ENCODE assay signal across 29 mouse cellular contexts in the genomic region with DNA sequence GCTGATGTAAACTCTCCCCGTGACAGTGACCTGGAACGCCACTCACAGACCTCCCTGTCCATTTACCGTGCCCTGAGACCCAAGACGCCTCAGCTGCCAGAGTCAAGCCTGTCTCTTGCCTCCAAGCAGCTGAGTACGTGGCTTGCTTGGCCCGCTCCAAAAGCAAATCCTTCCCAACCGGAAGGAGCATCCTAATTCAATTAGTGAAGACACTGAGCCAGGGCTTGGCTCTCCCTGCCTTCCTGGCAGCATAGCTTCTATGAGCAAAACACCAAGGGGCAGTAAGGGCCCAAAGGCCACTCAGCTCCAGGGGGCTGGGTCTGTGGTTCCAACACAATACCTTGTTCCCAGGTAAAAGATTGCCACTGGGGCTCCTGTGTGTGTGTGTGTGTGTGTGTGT. TPM values are rescaled to one million over a fixed set of nuclear protein-coding genes. Genes with fewer than 3 reads are reported as not detected.
DNase-seq lines count a peak whose midpoint lies in the region; ATAC-seq and TF ChIP-seq lines count a peak whose summit lies in the region.
"Had no signal": no experiment of that assay in that cellular context is flagged by ENCODE, and none has a peak within 500 bp of the region (broad histone marks: within the 10 kb centered on the region; RNA-seq: fewer than 3 reads in every experiment).

No protein-coding gene starts in this region.

- ATAC-seq in embryonic facial prominence, embryonic 14.5 days (ENCODE audit: low read depth): no peak
- ATAC-seq in megakaryocyte-erythroid progenitor cell, adult 5-6 weeks (replicated peaks; ENCODE audit: low FRiP score, low TSS enrichment, poor library complexity, severe bottlenecking): no peak
- ATAC-seq: forebrain, embryonic 16.5 days; lung, postnatal 0 days had no signal

- intact Hi-C loops in gastrocnemius, adult 2 months (cut with DNase I): no loop called here

- peak overlapping the region; percentile 46 for H3K27ac ChIP-seq in gastrocnemius, adult 2 months
- H3K27ac ChIP-seq in thymus, adult 2 months (ENCODE audit: control insufficient read depth, insufficient read depth, low read length): peak overlapping the region; percentile 83
- H3K27ac ChIP-seq in embryonic facial prominence, embryonic 14.5 days (replicated peaks; ENCODE audit: low read depth, low read length): no peak overlapping the region
- H3K27ac ChIP-seq: heart, embryonic 13.5 days; hindbrain, embryonic 15.5 days; kidney, embryonic 15.5 days; left cerebral cortex, adult 2 months; limb, embryonic 15.5 days; liver, embryonic 13.5 days had no signal

- no peaks in the 10 kb centered on the region for H3K9me3 ChIP-seq in embryonic facial prominence, embryonic 14.5 days (ENCODE audit: control insufficient read depth, low read length)
- H3K9me3 ChIP-seq: heart, embryonic 13.5 days; hindbrain, embryonic 15.5 days; limb, embryonic 15.5 days had no signal

- H3K4me2 ChIP-seq in embryonic facial prominence, embryonic 14.5 days (ENCODE audit: low read depth, low read length): no peak overlapping the region
- H3K4me2 ChIP-seq: heart, embryonic 13.5 days; hindbrain, embryonic 15.5 days; kidney, embryonic 15.5 days; limb, embryonic 15.5 days; liver, embryonic 13.5 days had no signal

- no peak overlapping the region for H3K4me3 ChIP-seq in gastrocnemius, adult 2 months
- H3K4me3 ChIP-seq in thymus, adult 2 months (ENCODE audit: control insufficient read depth, insufficient read depth, low read length): no peak overlapping the region
- no peak overlapping the region for H3K4me3 ChIP-seq in embryonic facial prominence, embryonic 14.5 days (ENCODE audit: low read depth, low read length)
- H3K4me3 ChIP-seq: heart, embryonic 13.5 days; hindbrain, embryonic 15.5 days; kidney, embryonic 15.5 days; left cerebral cortex, adult 2 months; limb, embryonic 15.5 days; liver, embryonic 13.5 days; megakaryocyte, embryonic 14.5 days had no signal

- no peaks in the 10 kb centered on the region for H3K36me3 ChIP-seq in thymus, adult 2 months (ENCODE audit: control insufficient read depth, insufficient read depth, low read length)
- H3K36me3 ChIP-seq in embryonic facial prominence, embryonic 14.5 days (ENCODE audit: control insufficient read depth, insufficient read depth, low read length): no peaks in the 10 kb centered on the region
- H3K36me3 ChIP-seq: heart, embryonic 13.5 days; hindbrain, embryonic 15.5 days; kidney, embryonic 15.5 days; limb, embryonic 15.5 days; liver, embryonic 13.5 days had no signal

- peak; percentile 38 for DNase-seq in gastrocnemius, adult 2 months
- DNase-seq in gastrocnemius, postnatal 4 days (ENCODE audit: low spot score in 2 of 2): no peak
- DNase-seq in thymus, adult 2 months: no peak
- no peak for DNase-seq in thymus, postnatal 25 days
- DNase-seq in embryonic facial prominence, embryonic 14.5 days (ENCODE audit: low spot score): peak; percentile 55
- DNase-seq in layer of hippocampus, postnatal 25 days (ENCODE audit: extremely low spot score in 1 of 2, low spot score in 1 of 2): no peak
- DNase-seq: adrenal gland, postnatal 10 days; B cell, adult 2 months; cerebellum, adult 11 months; cerebellum, adult 9-11 months; kidney, adult 18-20 months; liver, embryonic 13.5 days; lung, adult 18-20 months; lung, postnatal 4 days; midbrain, embryonic 14.5 days had no signal

- H3K9ac ChIP-seq in embryonic facial prominence, embryonic 14.5 days (ENCODE audit: low read depth, low read length): no peak overlapping the region
- H3K9ac ChIP-seq: heart, embryonic 13.5 days; hindbrain, embryonic 15.5 days; kidney, embryonic 15.5 days; limb, embryonic 15.5 days; liver, embryonic 13.5 days had no signal

- no peaks in the 10 kb centered on the region for H3K27me3 ChIP-seq in thymus, adult 2 months (ENCODE audit: control insufficient read depth, insufficient read depth, low read length)
- no peaks in the 10 kb centered on the region for H3K27me3 ChIP-seq in embryonic facial prominence, embryonic 14.5 days (replicated peaks; ENCODE audit: control insufficient read depth, insufficient read depth, low read length)
- H3K27me3 ChIP-seq: heart, embryonic 13.5 days; hindbrain, embryonic 15.5 days; kidney, embryonic 15.5 days; limb, embryonic 15.5 days; liver, embryonic 13.5 days had no signal

- H3K4me1 ChIP-seq in thymus, adult 2 months (replicated peaks; ENCODE audit: control insufficient read depth, insufficient read depth, low read length): peaks cover 41% of the 10 kb centered on the region
- H3K4me1 ChIP-seq in embryonic facial prominence, embryonic 14.5 days (ENCODE audit: control insufficient read depth, insufficient read depth, low read length): peaks cover 26% of the 10 kb centered on the region

- no peak for TF ChIP-seq CTCF in gastrocnemius, adult 2 months (IDR thresholded peaks at IDR 0.05)
- no peak for TF ChIP-seq CTCF in thymus, adult 2 months (IDR thresholded peaks at IDR 0.05; ENCODE audit: borderline replicate concordance, control insufficient read depth, extremely low read depth, insufficient read depth, low read length, poor library complexity)

- TF ChIP-seq POLR2A in thymus, adult 2 months (IDR thresholded peaks at IDR 0.05; ENCODE audit: control insufficient read depth, extremely low read depth, insufficient read depth, low read length, poor library complexity): no peak

- WGBS in thymus, adult 2 months: 87% methylated on average over 7 of the region's 7 CpGs
- WGBS in embryonic facial prominence, embryonic 14.5 days: 34% methylated on average over 7 of the region's 7 CpGs

RNA-seq across cellular contexts. Expression of a gene that starts 2.8 kb away (rescaled TPM):
- not detected for total RNA-seq in gastrocnemius, adult 2 months (2021)
- not detected for total RNA-seq in gastrocnemius, postnatal 4 days (2021)
- polyA plus RNA-seq in thymus, adult 2 months (2012; rRNA removed): 101 and 126 TPM in 2 replicates
- 1.8 and 3.1 TPM in 2 replicates for polyA plus RNA-seq in embryonic facial prominence, embryonic 14.5 days (2014; fragmentation: Nextera tagmentation; extraction: Ambion mirVana)
- 2.1 and 2.6 TPM in 2 replicates for total RNA-seq in megakaryocyte-erythroid progenitor cell, adult 5-6 weeks (2014; fragmentation: Nextera tagmentation)
- total RNA-seq in megakaryocyte-erythroid progenitor cell, adult 5-6 weeks (2017): 0.53 TPM in 1 of 2 replicates, not detected in the other
- not detected for total RNA-seq in layer of hippocampus, postnatal 25 days (2021)
- total RNA-seq: adrenal gland, postnatal 10 days; heart, adult 8-10 months; heart, postnatal 10 days; layer of hippocampus, adult 18-20 months had no signal
- polyA plus RNA-seq: intestine, embryonic 14.5 days; lung, postnatal 0 days had no signal

RNA-seq across cellular contexts. Expression of a gene that starts 25.2 kb away (rescaled TPM):
- 10 to 100 TPM; 12.4 to 14.4 TPM for total RNA-seq in gastrocnemius, adult 2 months (2021)
- 10 to 100 TPM; 41.8 to 44.4 TPM for total RNA-seq in gastrocnemius, postnatal 4 days (2021)
- 111 and 122 TPM in 2 replicates for polyA plus RNA-seq in thymus, adult 2 months (2012; rRNA removed)
- polyA plus RNA-seq in embryonic facial prominence, embryonic 14.5 days (2014; fragmentation: Nextera tagmentation; extraction: Ambion mirVana): 110 and 120 TPM in 2 replicates
- total RNA-seq in megakaryocyte-erythroid progenitor cell, adult 5-6 weeks (2014; fragmentation: Nextera tagmentation): 142 and 149 TPM in 2 replicates
- total RNA-seq in megakaryocyte-erythroid progenitor cell, adult 5-6 weeks (2017): 79.4 and 102 TPM in 2 replicates
- total RNA-seq in layer of hippocampus, postnatal 25 days (2021): 10 to 100 TPM; 74.5 to 88.6 TPM

RNA-seq across cellular contexts. Expression of a gene that starts 34.6 kb away (rescaled TPM):
- under 1 TPM; 0.23 to 0.45 TPM for total RNA-seq in gastrocnemius, adult 2 months (2021)
- 1 to 10 TPM; 3.7 to 3.8 TPM for total RNA-seq in gastrocnemius, postnatal 4 days (2021)
- 25.3 and 26.5 TPM in 2 replicates for polyA plus RNA-seq in thymus, adult 2 months (2012; rRNA removed)
- polyA plus RNA-seq in embryonic facial prominence, embryonic 14.5 days (2014; fragmentation: Nextera tagmentation; extraction: Ambion mirVana): 25.6 and 26.6 TPM in 2 replicates
- not detected in 2 replicates for total RNA-seq in megakaryocyte-erythroid progenitor cell, adult 5-6 weeks (2014; fragmentation: Nextera tagmentation)
- not detected in 2 replicates for total RNA-seq in megakaryocyte-erythroid progenitor cell, adult 5-6 weeks (2017)
- total RNA-seq in layer of hippocampus, postnatal 25 days (2021): 1 to 10 TPM; 4.2 to 4.4 TPM
- total RNA-seq: neutrophil, adult 5-6 weeks had no signal

RNA-seq across cellular contexts. Expression of a gene that starts 45.6 kb away (rescaled TPM):
- 100 to 1,000 TPM; 181 to 246 TPM for total RNA-seq in gastrocnemius, adult 2 months (2021)
- total RNA-seq in gastrocnemius, postnatal 4 days (2021): 100 to 1,000 TPM; 114 to 119 TPM
- polyA plus RNA-seq in thymus, adult 2 months (2012; rRNA removed): 1,267 and 1,290 TPM in 2 replicates
- polyA plus RNA-seq in embryonic facial prominence, embryonic 14.5 days (2014; fragmentation: Nextera tagmentation; extraction: Ambion mirVana): 40.4 and 48.1 TPM in 2 replicates
- total RNA-seq in megakaryocyte-erythroid progenitor cell, adult 5-6 weeks (2014; fragmentation: Nextera tagmentation): 191 and 218 TPM in 2 replicates
- total RNA-seq in megakaryocyte-erythroid progenitor cell, adult 5-6 weeks (2017): 38.9 and 116 TPM in 2 replicates
- 1 to 10 TPM; 3.3 to 5.0 TPM for total RNA-seq in layer of hippocampus, postnatal 25 days (2021)

Comparison
In these comparisons a context has a peak if more than half of its experiments do, and no peak if none do; other contexts are left out.
1. DNase-seq: peak in gastrocnemius, adult 2 months (single experiment) and embryonic facial prominence, embryonic 14.5 days (single experiment); none in gastrocnemius, postnatal 4 days (0 of 2), thymus, adult 2 months (single experiment), thymus, postnatal 25 days (single experiment) and layer of hippocampus, postnatal 25 days (0 of 2).